Mouse (Mus musculus) neural tube, embryonic 15.5 days (tissue): ENCODE measurements around the gene Cd244a. TPM values are rescaled to one million over a fixed set of nuclear protein-coding genes. Genes with fewer than 3 reads are reported as not detected.

Experiments used
- ATAC-seq: fragments of 200-750 bp; cut with Nextera tagmentation; 2 replicates; pipeline ENCODE4 v1.8.0; 2017; ENCODE audit warnings: mild to moderate bottlenecking, moderate TSS enrichment, moderate library complexity; ENCODE audit not compliant: low FRiP score
- H3K27ac ChIP-seq: fragments of 300-500 bp; sonication (generic); replicated peaks from 2 replicates; pipeline ENCODE4 v1.5.1; 2015; ENCODE audit warnings: mild to moderate bottlenecking, inconsistent platforms
- H3K27me3 ChIP-seq: fragments of 300-500 bp; sonication (generic); replicated peaks from 2 replicates; pipeline ENCODE4 v1.6.1; 2015; ENCODE audit warnings: inconsistent platforms
- H3K36me3 ChIP-seq: fragments of 300-500 bp; sonication (generic); 2 replicates; pipeline ENCODE4 v1.6.1; 2015; ENCODE audit warnings: inconsistent platforms
- H3K4me1 ChIP-seq: fragments of 300-500 bp; sonication (generic); 2 replicates; pipeline ENCODE4 v1.6.1; 2015; ENCODE audit warnings: inconsistent platforms
- H3K4me2 ChIP-seq: fragments of 300-500 bp; sonication (generic); 2 replicates; pipeline ENCODE4 v1.6.1; 2015; ENCODE audit warnings: inconsistent platforms, mild to moderate bottlenecking, moderate library complexity
- H3K4me3 ChIP-seq: fragments of 300-500 bp; sonication (generic); replicated peaks from 2 replicates; pipeline ENCODE4 v1.5.1; 2015; ENCODE audit warnings: mild to moderate bottlenecking, inconsistent platforms
- H3K9ac ChIP-seq: fragments of 300-500 bp; sonication (generic); replicated peaks from 2 replicates; pipeline ENCODE4 v1.6.1; 2015; ENCODE audit warnings: mild to moderate bottlenecking, inconsistent platforms
- H3K9me3 ChIP-seq: fragments of 300-500 bp; sonication (generic); replicated peaks from 2 replicates; pipeline ENCODE4 v1.6.1; 2016; ENCODE audit warnings: inconsistent platforms
- WGBS: fragments of 180-500 bp; shearing (Covaris S2); methylation state at CpG from one replicate; pipeline ENCODE4 v1.1.7; 2015; ENCODE audit warnings: mixed read lengths; 5-methylcytosine and 5-hydroxymethylcytosine counted together
- polyA plus RNA-seq: library from polyadenylated mRNA; unstranded; fragments of >200 nt; fragmentation: Nextera tagmentation; extraction: Ambion mirVana; gene quantifications from 2 replicates; pipeline ENCODE4 v1.2.1, GENCODE M21; 2015

The Cd244a gene
- polyA plus RNA-seq, 1 experiment from 2014 or later: 0.09 TPM

GRCm38 (mm10) chr1:171584584-171584983, 25.6 kb downstream of the Cd244a start:
- H3K9ac ChIP-seq: no peak overlapping the region
- H3K4me1 ChIP-seq: no peaks in the 10 kb centered on the region
- H3K36me3 ChIP-seq: no peaks in the 10 kb centered on the region
- no peak for ATAC-seq
- no peaks in the 10 kb centered on the region for H3K9me3 ChIP-seq
- no peaks in the 10 kb centered on the region for H3K27me3 ChIP-seq
- H3K4me2 ChIP-seq: no peak overlapping the region
- no peak overlapping the region for H3K4me3 ChIP-seq
- WGBS: 90% methylated on average over 2 of the region's 2 CpGs
- no peak overlapping the region for H3K27ac ChIP-seq

- no peak overlapping the region for H3K9ac ChIP-seq
- H3K4me2 ChIP-seq: no peak overlapping the region
- WGBS: 89% methylated on average over 3 of the region's 3 CpGs
- no peaks in the 10 kb centered on the region for H3K9me3 ChIP-seq
- no peaks in the 10 kb centered on the region for H3K27me3 ChIP-seq
- H3K4me1 ChIP-seq: no peaks in the 10 kb centered on the region
- no peak for ATAC-seq
- no peak overlapping the region for H3K4me3 ChIP-seq
- no peaks in the 10 kb centered on the region for H3K36me3 ChIP-seq
- H3K27ac ChIP-seq: no peak overlapping the region
Observed at GRCm38 (mm10) chr1:171604686-171605085, 45.7 kb downstream of the Cd244a start.

GRCm38 (mm10) chr1:171606656-171607055, 47.7 kb downstream of the Cd244a start:
- WGBS: 89% methylated on average over 3 of the region's 3 CpGs
- Histone ChIP-seq H3K4me2 (no peak overlapping the region), H3K4me1 (no peaks in the 10 kb centered on the region), H3K27ac (no peak overlapping the region), H3K4me3 (no peak overlapping the region), H3K36me3 (no peaks in the 10 kb centered on the region), H3K9me3 (no peaks in the 10 kb centered on the region), H3K9ac (no peak overlapping the region), H3K27me3 (no peaks in the 10 kb centered on the region)
- ATAC-seq: no peak

GRCm38 (mm10) chr1:171607176-171607575, 48.2 kb downstream of the Cd244a start, which contains the start of gene Ly9:
Gene Ly9 (minus strand): TSS chr1:171607410.
- H3K36me3 ChIP-seq: no peaks in the 10 kb centered on the region
- no peak for ATAC-seq
- H3K27me3 ChIP-seq: no peaks in the 10 kb centered on the region
- no peak within 1 kb of the TSS for H3K4me3 ChIP-seq
- H3K27ac ChIP-seq: no peak within 1 kb of the TSS
- no peaks in the 10 kb centered on the region for H3K4me1 ChIP-seq
- H3K4me2 ChIP-seq: no peak within 1 kb of the TSS
- WGBS: 88% methylated on average over 9 of the region's 9 CpGs
- no peaks in the 10 kb centered on the region for H3K9me3 ChIP-seq
- no peak within 1 kb of the TSS for H3K9ac ChIP-seq

- no peak overlapping the region for H3K9ac ChIP-seq
- 94% methylated on average over 2 of the region's 2 CpGs for WGBS
- H3K36me3 ChIP-seq: no peaks in the 10 kb centered on the region
- H3K27ac ChIP-seq: no peak overlapping the region
- no peak overlapping the region for H3K4me3 ChIP-seq
- H3K9me3 ChIP-seq: no peaks in the 10 kb centered on the region
- no peak overlapping the region for H3K4me2 ChIP-seq
- no peaks in the 10 kb centered on the region for H3K4me1 ChIP-seq
- ATAC-seq: no peak
- no peaks in the 10 kb centered on the region for H3K27me3 ChIP-seq
Observed at GRCm38 (mm10) chr1:171610026-171610425, 51.0 kb downstream of the Cd244a start.

GRCm38 (mm10) chr1:171610781-171611180, 51.8 kb downstream of the Cd244a start:
- WGBS: 40% methylated on average over 1 of the region's 1 CpGs
- H3K27me3 ChIP-seq: no peaks in the 10 kb centered on the region
- H3K4me3 ChIP-seq: no peak overlapping the region
- H3K4me1 ChIP-seq: no peaks in the 10 kb centered on the region
- H3K27ac ChIP-seq: no peak overlapping the region
- no peak overlapping the region for H3K9ac ChIP-seq
- no peaks in the 10 kb centered on the region for H3K36me3 ChIP-seq
- ATAC-seq: no peak
- H3K9me3 ChIP-seq: no peaks in the 10 kb centered on the region
- no peak overlapping the region for H3K4me2 ChIP-seq

GRCm38 (mm10) chr1:171613962-171614361, 55.0 kb downstream of the Cd244a start:
- no peaks in the 10 kb centered on the region for H3K27me3 ChIP-seq
- H3K4me2 ChIP-seq: no peak overlapping the region
- no peak overlapping the region for H3K4me3 ChIP-seq
- H3K9ac ChIP-seq: no peak overlapping the region
- no peak overlapping the region for H3K27ac ChIP-seq
- H3K9me3 ChIP-seq: no peaks in the 10 kb centered on the region
- WGBS: 46% methylated on average over 2 of the region's 2 CpGs
- ATAC-seq: no peak
- no peaks in the 10 kb centered on the region for H3K36me3 ChIP-seq
- no peaks in the 10 kb centered on the region for H3K4me1 ChIP-seq

- Histone ChIP-seq H3K9me3 (no peaks in the 10 kb centered on the region), H3K27me3 (no peaks in the 10 kb centered on the region), H3K9ac (no peak overlapping the region), H3K4me2 (no peak overlapping the region), H3K27ac (no peak overlapping the region), H3K36me3 (no peaks in the 10 kb centered on the region), H3K4me3 (no peak overlapping the region), H3K4me1 (no peaks in the 10 kb centered on the region)
- no peak for ATAC-seq
- WGBS: 85% methylated on average over 11 of the region's 11 CpGs
Observed at GRCm38 (mm10) chr1:171616881-171617515, 58.0 kb downstream of the Cd244a start.

- no peaks in the 10 kb centered on the region for H3K4me1 ChIP-seq
- H3K27me3 ChIP-seq: no peaks in the 10 kb centered on the region
- no peak overlapping the region for H3K27ac ChIP-seq
- H3K9me3 ChIP-seq: no peaks in the 10 kb centered on the region
- H3K36me3 ChIP-seq: no peaks in the 10 kb centered on the region
- no peak for ATAC-seq
- H3K4me3 ChIP-seq: no peak overlapping the region
- no peak overlapping the region for H3K9ac ChIP-seq
- 89% methylated on average over 8 of the region's 8 CpGs for WGBS
- H3K4me2 ChIP-seq: no peak overlapping the region
Observed at GRCm38 (mm10) chr1:171619001-171619400, 60.0 kb downstream of the Cd244a start.

GRCm38 (mm10) chr1:171619645-171620044, 60.7 kb downstream of the Cd244a start:
- no peak overlapping the region for H3K4me3 ChIP-seq
- no peak for ATAC-seq
- H3K9ac ChIP-seq: no peak overlapping the region
- no peaks in the 10 kb centered on the region for H3K36me3 ChIP-seq
- WGBS: 93% methylated on average over 3 of the region's 3 CpGs
- no peaks in the 10 kb centered on the region for H3K4me1 ChIP-seq
- no peaks in the 10 kb centered on the region for H3K9me3 ChIP-seq
- H3K27me3 ChIP-seq: no peaks in the 10 kb centered on the region
- H3K4me2 ChIP-seq: no peak overlapping the region
- H3K27ac ChIP-seq: no peak overlapping the region

- Histone ChIP-seq H3K36me3 (no peaks in the 10 kb centered on the region), H3K9ac (no peak overlapping the region), H3K4me1 (no peaks in the 10 kb centered on the region), H3K27me3 (no peaks in the 10 kb centered on the region), H3K27ac (no peak overlapping the region), H3K4me3 (no peak overlapping the region), H3K4me2 (no peak overlapping the region), H3K9me3 (no peaks in the 10 kb centered on the region)
- 92% methylated on average over 6 of the region's 6 CpGs for WGBS
- ATAC-seq: no peak
Observed at GRCm38 (mm10) chr1:171620091-171620490, 61.1 kb downstream of the Cd244a start.

GRCm38 (mm10) chr1:171627801-171628200, 68.8 kb downstream of the Cd244a start:
- WGBS: 79% methylated on average over 3 of the region's 3 CpGs

More at GRCm38 (mm10) chr1:171627801-171628200, 68.8 kb downstream of the Cd244a start:
- Histone ChIP-seq H3K27ac (no peak overlapping the region), H3K4me2 (no peak overlapping the region), H3K9ac (no peak overlapping the region), H3K4me1 (no peaks in the 10 kb centered on the region), H3K4me3 (no peak overlapping the region), H3K27me3 (no peaks in the 10 kb centered on the region), H3K36me3 (no peaks in the 10 kb centered on the region), H3K9me3 (no peaks in the 10 kb centered on the region)
- ATAC-seq: no peak
